Mouse (Mus musculus) yolk sac, embryonic 10.5 days (tissue): Measurements from ENCODE around the gene Frmd4b.

ENCODE experiments used
- DNase-seq: peaks from one replicate; pipeline ENCODE4 v3.0.0-alpha.2; 2017; ENCODE audit warnings: low spot score

Frmd4b gene

DNA sequence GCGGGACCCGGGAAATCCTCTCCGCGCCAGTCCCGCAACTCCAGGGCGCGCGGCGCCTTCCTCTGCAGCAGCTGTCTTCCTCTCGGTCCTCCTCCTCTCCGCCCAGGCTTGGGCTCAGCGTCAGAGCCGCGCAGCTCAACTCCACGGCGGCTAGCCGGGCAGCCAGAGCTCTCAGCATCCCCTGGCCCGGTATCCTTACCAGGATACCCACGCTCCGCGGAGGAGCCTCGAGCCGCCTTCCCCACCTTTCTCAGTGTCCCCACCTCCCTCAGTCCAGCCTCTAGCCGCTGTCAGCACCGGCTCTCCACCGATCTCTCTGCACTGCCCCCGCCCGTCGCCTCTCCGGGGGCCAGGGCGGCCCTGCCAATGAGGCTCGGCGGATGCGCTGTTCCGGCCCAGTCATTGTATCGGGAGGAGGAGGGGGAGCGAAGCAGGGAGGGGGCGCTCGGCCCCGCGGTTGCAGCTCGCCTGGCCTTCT, at the start of gene Frmd4b:
TSS of gene Frmd4b (minus strand) at position 276 of the 478 bp plus-strand sequence.
- peak; percentile 70 for DNase-seq

DNA sequence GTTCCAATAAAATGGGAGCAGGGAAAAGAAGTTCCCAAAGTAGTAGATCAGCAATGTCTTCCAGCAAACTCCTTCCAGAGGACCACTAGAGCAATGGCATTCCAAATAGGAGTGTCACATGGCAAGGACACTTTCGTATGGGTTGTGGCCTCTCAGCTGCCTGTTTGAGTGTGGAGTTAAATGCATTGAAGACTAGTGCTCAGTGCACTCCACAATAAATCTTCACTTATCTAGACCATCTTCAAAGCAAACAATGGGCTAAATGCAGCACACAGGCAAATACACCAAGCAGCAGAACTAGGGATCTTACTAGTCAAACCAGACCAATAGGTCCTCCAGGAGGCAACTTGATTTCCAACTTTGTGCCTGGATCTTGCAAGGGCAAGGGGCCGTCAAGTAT, 49.1 kb upstream of the Frmd4b start:
- no peak for DNase-seq

DNA sequence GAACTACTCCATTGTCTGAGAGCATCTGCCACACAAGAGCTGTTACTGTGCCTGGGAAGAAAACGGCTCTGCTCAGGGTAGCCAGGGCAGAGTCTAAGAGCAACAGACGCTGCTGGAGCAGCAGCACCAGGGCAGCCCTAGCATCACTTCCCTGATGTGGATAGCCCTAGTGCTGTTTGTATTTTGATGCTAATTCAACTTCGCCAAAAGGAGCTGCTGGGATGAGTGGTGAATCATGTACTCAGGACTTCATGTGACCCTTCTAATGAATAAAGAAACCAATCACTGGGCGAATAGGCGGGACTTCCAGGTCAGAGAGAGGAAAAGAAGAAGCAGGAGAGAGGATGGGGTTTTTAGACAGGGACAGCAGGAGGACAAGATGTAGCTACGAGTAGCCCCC, 41.6 kb upstream of the Frmd4b start:
- DNase-seq, result no peak

DNA sequence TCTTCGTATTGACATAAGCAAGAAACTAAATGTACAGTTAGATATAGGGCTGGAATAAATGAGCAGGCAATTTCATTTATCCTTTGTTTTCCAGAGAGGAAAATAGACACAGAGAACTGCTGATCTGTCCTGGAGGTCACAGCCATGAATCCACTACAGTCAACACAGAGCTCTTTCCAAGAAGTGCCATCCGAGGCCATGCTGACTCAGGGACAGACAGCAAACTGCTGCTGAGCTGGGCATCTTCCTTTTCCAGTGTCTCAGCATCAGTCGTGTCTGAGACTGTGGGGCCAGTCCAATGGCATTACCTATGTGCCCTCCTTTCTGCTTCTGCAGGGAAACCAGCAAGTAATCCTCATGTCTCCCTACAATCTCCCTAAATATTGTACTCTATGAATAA, 38.6 kb upstream of the Frmd4b start:
- DNase-seq, result no peak

DNA sequence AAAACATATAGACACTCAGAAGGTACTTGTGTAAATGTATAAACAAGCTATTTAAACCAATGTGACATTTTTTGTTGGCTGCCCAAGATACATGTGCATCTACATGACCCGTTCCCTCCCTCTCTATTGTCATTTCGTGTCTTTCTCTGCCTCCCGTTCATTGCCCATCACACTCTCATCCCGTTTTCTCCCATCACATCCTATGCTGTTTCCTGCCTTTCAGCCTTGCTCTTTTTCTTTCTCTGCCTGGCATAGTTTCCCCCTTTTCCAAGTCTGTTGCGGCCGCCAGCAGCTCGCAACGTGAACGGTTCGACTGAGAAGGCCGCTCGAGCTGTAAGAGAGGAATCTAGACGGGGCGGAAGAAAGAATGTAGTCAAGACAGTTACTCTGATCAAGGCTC, 30.2 kb upstream of the Frmd4b start:
- DNase-seq, result no peak

DNA sequence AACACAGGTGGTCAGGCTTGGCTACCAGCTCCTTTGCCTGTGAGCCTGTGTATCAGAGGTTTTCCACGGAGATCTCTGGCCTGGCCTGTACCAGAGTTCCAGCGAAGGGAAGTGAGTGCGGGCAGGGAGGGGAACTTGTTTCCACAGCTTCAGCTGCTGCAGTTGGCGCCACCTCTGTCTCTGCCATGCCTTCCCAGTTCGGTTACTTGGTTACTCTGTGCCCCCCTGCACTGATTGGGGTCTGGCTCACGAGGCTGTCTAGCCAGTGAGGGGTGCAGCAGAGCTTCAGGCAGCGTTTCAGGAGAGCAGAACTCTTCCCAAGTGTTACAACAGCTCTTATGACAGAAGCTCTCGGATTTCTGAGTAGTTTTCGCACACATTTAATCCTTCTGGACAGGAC, 6.0 kb upstream of the Frmd4b start:
- no peak for DNase-seq

DNA sequence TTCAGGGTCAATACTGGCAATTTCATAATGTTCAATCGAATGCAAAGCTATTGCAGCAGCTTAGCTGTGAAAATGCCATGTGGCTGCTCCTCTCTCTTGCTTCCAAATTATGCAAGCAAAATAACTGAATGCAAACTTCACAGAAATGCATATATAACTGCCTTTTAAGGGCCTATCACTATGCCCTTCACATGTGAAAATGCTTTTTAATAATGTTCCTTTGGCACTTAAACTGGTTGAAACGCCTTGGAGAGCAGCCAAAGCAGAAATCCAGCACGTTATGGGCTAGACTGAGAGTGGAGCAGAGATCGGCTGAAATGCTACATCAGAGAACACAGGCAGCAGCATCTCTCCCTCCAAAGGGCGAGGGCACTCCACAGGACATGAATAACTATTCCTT, 4.9 kb upstream of the Frmd4b start:
- no peak for DNase-seq

DNA sequence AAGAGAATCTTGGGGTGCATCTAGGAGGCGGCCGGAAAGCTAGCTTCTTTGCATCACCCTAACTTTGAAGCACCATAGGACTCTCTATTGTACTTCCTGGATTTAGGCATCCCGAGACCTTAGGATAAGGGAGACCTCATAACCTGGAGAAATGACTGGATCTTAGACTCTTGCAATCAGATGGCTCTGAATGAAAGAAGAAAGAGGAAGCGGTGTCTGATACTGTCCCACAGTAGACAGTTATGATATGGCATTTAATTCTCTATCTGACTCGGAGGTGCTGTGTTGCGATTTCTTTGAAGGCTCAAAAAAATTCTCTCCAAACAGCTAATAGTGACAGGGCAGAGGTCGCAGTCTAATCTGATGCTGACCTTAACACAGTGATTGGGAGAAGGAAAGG, 433 bp upstream of the Frmd4b start:
- no peak for DNase-seq

DNA sequence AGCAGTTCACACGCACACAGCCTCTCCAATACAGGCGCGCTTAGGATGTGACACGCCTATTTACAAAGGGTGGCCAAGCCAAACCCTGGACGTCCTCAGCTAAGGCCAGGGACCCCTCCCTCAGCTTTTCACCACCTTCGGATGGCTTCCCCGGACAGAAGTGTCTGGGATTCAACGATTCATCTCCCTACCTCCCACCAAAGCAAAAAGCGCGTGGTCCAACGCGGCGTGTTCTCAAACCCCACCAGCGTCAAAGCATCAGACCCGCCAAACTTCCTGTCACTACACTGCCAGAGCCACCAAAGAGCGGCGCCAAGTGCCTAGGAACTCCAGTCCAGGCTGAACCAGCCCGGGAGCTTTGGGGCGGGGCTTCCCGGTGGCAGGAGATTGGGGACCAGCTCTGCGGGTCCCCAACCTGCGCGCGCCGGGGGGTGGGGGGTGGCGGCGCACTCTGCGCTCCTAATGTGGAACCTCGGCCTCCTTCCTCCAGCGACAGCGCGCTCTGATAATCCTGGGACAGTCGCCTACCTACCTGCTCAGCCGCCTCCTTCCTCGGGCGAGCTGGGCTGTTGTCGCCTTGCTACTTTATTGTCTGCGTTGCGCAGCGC, 579 bp downstream of the Frmd4b start:
- peak; percentile 43 for DNase-seq

DNA sequence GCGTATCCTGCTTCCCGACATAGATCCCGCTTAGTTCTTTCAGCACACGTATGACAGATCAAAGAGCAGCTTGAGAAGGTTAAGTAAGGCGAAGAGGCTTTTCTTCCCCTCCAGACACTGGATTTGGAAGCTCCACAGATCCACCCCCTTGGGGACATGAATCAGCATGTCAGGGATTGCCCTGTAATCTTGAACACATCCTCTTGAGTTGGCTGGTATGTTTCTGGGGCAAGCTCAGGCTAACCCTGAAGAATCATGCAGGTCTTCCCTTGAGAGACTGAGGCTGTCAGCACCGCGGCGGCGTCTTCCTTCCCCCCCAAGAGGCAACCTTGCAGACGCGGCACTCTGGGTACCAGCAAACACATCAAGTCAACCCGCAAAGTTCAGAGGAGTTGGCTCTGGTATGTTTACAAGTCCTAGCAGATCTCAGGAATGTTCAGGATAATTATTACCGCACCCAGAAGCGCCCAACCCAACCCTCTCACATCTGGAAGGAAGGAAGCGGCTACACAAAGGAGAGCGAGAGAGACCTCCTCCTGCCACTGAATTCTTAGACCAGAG, 1.4 kb downstream of the Frmd4b start:
- DNase-seq, result peak; percentile 21

DNA sequence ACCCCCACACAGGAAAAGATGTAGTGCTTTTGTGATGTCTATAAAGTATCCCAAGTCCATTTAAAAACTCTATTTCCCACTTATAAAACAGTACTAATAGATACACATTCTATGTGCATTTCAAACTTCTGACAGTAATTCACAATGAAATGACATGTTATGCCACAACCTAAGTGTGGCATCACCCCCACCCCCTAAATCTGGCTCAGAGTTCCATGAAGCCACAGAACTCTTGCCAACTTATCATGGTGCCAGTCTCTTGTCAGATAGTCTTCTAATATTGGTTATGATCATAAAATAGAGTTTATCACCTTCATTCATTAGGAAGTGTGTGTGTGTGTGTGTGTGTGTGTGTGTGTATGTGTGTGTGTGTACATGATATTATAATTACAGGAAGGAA, 3.2 kb downstream of the Frmd4b start:
- no peak for DNase-seq

DNA sequence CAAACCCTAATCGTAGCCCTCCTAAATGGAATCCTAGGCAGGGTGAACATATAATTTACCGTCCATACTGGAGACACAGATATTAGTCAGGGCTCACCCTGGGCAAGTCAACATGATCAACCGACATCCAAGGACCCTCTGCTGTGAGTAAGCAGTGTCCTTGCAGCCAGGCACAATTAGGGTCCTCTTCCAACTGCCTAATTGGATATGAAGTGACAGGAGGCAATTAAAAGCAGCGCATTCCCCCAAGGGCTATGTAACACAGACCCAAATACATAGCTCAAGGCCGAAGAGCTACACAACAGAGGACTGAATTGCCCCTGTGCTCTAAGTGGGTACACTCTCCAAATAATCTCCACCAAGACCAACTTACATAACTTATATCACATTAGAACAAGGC, 4.5 kb downstream of the Frmd4b start:
- no peak for DNase-seq

DNA sequence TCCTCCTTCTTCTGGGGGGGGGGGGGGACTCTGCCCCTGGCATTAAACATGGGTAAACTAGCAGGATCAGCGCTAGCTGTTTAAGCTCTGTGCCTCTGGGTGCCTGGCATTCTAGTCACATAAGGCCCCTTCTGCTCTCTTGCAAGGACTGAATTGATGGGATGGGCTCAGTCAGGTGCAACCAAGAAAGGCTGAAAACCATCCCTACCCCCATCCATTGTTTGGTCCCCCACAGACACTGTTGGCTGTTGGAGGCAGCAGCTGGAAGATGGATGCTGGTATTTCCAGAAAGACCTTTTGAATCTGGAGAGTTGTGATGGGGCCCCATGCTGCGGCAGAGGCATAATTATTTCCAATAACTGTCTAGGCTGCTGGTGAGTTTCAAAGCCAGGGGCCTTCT, 7.3 kb downstream of the Frmd4b start:
- DNase-seq, result no peak

DNA sequence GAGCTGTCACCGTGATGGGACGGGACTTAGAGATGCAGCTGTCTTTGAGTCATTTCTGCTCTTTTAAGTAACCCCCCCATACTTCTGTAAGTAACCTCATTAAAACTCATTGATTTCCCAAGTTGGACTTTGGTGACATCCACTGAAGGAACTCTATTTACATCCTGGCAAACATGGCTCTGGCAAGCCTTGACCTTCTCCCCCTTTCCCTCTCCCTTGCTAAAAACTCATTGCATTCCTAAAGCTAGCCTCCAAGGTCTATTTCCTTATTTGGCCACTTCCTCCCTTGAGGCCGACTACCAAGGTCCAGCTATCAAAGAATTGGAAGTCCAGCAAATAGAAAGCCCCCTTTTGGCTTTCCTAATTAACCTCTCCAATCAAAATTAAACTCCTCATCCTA, 9.7 kb downstream of the Frmd4b start:
- DNase-seq, result no peak

DNA sequence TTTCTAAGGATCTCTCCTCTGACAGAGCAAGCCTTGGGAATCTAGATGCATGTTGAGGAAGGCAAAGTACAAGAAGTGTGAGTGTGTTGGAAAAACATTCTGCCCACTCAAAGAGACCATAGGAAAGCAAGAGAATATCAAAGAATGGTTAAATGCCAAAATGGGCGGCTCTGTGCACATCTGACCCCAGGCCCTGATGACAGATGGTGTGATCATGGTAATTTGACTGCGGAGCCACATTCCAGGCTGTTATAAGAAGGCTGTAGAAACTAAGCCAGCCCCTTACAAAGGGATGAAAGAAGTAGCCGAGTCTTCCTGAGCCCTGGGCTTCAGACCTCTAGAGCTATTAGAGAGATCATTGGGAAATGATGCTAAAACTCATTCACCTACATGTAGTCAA, 22.1 kb downstream of the Frmd4b start:
- no peak for DNase-seq

DNA sequence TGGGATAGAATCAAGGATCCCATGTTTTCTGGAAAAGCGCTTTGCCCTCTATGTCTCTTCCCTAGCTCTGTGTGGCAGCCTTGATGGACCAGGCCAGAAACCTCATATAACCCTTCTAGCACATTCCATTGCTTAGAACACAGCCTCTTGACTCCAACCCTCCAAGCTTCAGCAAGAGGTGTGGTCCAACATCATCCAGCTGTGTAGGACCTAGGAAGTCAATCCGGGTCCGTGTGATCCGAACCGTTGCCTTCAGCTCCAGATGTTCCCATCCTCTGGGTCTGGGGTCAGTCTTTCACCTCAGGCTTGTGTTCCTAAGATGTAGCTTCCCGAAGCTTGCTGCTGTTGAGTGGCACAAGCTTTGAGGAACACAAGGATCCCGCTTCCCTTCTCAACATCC, 22.8 kb downstream of the Frmd4b start:
- DNase-seq, result no peak

DNA sequence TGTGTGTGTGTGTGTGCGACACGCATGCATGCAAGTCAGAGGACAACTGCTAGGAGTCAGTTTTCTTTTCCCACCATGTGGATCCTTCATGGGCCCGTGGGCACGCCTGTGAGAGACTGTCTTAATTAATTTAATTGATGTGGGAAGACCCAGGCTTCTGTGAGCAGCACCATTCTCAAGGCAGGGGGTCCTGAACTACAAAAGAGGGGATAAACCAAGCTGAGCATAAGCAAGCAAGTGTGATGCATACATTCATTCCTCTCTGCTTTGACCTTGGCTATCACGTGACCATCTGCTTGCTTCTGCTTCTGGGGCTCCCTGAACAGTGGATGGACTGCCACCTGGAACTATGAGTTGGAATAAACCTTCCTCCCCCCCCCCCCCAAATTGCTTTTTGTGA, 27.1 kb downstream of the Frmd4b start:
- no peak for DNase-seq

DNA sequence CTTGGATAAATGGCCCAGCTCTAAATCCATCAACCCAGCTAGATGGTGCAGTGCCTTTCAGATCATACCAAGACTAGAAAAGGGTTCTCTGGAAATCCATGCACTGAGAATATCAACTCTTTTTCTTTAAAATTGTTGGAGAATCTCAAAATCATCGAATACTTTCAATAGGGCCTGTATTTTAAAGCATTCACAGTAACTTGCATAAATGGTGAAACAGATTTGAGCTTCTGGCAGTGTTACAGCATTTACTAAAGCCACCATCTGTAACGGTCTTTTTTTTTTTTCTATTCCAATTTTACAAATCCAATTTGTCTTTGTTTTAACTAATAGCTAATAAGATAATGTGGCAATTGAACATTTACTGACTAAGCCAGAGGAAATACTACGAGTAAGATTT, 27.8 kb downstream of the Frmd4b start:
- DNase-seq, result no peak

DNA sequence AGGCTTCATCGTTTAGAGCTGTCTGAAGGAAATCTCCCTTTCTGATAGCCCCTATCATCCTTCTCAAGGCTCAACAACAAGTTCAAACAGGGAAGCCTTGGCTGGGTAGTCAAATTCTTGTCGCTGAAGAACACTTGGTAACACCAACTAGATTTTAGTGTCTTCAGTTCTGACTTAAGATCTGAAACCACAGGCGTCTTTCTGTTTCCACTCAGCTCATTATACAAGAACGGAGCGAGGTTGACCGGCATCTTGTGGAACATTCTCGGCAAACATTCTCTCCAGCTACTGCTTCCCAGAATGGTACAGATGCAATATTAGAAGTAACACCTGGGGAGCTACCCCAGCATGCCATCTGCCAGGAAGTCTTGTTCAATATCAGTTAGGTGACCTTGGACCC, 28.3 kb downstream of the Frmd4b start:
- DNase-seq, result no peak

DNA sequence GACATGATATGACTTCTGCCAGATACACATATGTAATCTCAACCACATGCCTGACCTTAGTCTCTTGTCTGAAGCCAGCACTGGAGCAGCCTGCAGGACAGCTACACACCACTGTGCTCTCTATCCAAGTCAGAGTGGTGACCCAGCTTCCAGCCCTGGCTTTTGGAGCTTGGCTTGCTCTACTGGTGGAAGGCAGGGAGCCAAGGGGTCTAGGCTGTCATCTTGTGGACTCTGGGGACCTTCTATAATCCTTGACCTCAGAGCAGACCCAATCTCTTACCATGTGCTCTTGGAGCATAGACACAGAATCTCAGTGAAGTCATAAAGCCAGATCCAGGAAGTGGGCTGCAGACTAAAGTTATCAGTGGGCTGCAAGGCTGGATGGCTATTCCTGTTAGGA, 30.7 kb downstream of the Frmd4b start:
- DNase-seq, result no peak

DNA sequence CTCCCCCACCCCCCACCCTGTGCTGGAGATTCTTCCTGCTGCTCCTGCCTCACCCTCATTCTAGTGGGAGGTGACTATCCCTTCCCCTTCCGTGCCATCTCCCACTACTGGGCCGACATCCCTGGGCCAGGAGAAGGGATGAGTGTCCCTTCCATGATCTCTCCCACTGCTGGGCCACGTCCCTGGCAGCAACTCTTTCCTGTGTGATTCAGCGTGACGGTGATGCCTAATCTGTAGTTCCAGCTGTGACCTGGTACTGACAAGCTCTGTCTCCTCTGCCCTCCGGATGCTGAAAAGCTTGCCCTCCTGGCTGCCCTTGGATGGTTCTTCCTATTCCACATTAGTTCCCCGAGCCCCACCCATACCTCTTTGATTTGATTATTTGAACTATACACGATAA, 31.3 kb downstream of the Frmd4b start:
- DNase-seq, result no peak

DNA sequence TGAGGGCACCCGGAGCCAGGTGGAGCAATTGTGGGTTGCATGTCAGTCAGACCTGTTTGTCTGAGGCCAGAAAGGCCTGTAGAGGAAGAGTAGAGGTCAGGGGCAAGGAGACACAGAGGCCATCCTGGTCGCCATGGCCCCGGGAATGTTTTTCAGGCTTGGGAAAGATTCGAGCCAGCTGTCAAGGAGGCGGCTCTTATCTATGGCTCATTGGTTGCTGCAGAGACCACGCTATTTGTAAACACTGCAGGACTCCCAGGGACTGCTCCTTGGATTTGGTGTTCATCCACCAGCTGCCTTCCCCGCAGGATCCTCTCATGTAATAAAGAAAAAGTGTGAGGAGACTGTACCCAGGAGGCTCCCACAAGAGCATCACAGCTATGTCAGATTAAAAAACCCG, 34.6 kb downstream of the Frmd4b start:
- no peak for DNase-seq

DNA sequence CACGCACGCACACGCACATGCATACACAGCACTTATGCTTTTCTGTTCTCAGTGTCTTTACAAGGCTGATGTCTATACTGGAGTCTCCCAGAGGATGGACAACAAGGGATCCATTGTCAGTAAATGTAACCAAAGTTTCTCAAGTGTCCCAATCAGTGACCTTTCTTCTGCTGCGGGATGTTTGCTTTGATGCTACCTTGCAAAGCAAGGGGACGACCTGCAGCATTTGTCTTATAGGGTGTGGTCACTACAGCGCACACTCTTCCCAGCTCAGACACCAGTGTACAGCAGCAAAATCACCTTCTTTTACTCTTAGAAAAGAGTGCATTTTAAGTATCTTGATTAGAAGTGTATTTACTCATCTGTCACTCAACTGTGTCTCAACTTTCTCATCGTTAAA, 35.4 kb downstream of the Frmd4b start:
- DNase-seq, result no peak

DNA sequence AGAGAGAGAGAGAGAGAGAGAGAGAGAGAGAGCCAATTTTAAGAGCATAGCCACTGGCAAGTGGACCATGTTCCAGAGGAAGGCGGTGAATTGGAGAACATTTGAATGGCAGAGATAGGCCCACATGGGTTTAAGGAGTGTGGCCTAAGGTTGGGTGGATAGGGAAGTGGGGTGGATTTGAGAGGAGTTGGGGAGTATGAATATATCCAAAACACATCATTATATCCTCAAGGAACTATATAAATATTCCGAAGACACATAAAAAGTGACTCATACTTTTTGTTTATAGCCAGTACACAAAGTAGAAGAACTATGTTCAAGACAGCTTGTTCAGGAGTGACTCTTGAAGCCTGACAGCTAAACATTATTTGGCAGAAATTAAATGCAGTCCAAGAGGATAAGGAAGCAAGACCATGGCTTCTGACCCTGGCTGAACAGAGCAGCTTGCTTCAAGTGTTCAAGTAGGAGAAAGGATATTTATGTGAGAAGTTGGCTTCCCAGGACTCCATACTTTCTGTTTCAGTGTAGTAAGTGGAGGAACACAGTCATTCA, 36.8 kb downstream of the Frmd4b start:
- DNase-seq, result no peak
